Mouse (Mus musculus) limb, embryonic 10.5 days (tissue): ENCODE measurements around the gene Stx16. TPM values are rescaled to one million over a fixed set of nuclear protein-coding genes. Genes with fewer than 3 reads are reported as not detected.

Experiments
- DNase-seq: peaks from one replicate; pipeline ENCODE4 v3.0.0-alpha.2; 2017; ENCODE audit warnings: low spot score
- H3K27ac ChIP-seq: fragments of 300-500 bp; sonication (generic); 2 replicates; pipeline ENCODE4 v1.5.1; 2016; ENCODE audit warnings: mild to moderate bottlenecking
- H3K27me3 ChIP-seq: fragments of 300-500 bp; sonication (generic); 2 replicates; pipeline ENCODE4 v1.6.1; 2016; ENCODE audit warnings: low read depth, mild to moderate bottlenecking; ENCODE audit not compliant: poor library complexity, severe bottlenecking
- H3K36me3 ChIP-seq: fragments of 300-500 bp; sonication (generic); 2 replicates; pipeline ENCODE4 v1.6.1; 2016; ENCODE audit warnings: mild to moderate bottlenecking, moderate library complexity
- H3K4me1 ChIP-seq: fragments of 300-500 bp; sonication (generic); 2 replicates; pipeline ENCODE4 v1.6.1; 2016
- H3K4me3 ChIP-seq: fragments of 300-500 bp; sonication (generic); 2 replicates; pipeline ENCODE4 v1.5.1; 2016; ENCODE audit warnings: mild to moderate bottlenecking, moderate library complexity
- H3K9me3 ChIP-seq: fragments of 300-500 bp; sonication (generic); replicated peaks from 2 replicates; pipeline ENCODE4 v1.6.1; 2016; ENCODE audit warnings: mild to moderate bottlenecking
- WGBS: fragments of 180-500 bp; shearing (Covaris S2); methylation state at CpG from one replicate; pipeline ENCODE4 v1.1.7; 2016; 5-methylcytosine and 5-hydroxymethylcytosine counted together
- polyA plus RNA-seq: library from polyadenylated mRNA; unstranded; fragments of >200 nt; fragmentation: Nextera tagmentation; extraction: Ambion mirVana; gene quantifications from 2 replicates; pipeline ENCODE4 v1.2.1, GENCODE M21; 2016

The Stx16 gene
- polyA plus RNA-seq = 10.0 and 12.4 TPM in 2 replicates

DNA sequence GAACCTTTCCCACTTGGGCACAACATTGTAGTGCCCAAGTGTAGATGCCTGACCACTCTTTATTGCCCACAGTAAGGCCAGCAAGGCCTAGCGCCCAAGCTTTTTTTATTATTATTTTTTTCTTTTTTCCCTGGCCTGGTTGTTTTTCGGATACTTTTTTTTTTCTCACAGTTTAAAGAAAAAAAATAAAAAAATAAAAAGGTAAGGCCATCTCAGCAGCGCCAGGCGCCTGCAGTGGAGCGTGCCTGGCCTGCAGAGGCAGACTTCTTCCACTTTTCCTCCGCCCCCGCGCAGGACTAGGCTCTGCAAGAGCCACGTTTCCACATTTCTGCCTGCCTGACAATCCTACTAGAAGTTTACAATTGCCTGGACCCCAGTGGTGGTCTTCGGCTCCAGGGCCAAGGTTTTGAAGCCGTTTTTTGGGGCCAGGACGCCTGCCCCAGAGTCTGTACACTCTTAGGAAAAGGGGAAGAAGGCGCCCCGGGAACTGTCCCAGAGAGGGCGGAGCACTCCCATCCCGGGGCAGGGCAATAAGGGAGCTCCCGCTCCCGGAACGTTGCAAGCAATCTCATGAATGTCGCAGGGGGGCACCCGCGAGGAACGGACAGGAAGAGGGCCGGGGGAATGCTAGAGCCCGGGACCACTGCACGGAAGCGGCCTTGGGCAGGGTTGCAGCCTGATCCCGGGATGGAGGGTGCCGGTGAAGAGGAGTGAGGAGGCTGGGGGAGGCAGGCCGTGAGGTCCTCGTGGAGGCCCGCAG, at the start of gene Stx16:
TSS of gene Stx16 (plus strand) at position 636 of the 760 bp plus-strand sequence.
- 1% methylated on average over 32 of the region's 32 CpGs for WGBS
- H3K9me3 ChIP-seq = no peaks in the 10 kb centered on the region
- H3K27ac ChIP-seq = peak within 1 kb of the TSS; percentile 94
- peak within 1 kb of the TSS; percentile 85 for H3K4me3 ChIP-seq
- H3K36me3 ChIP-seq = no peaks in the 10 kb centered on the region
- H3K27me3 ChIP-seq = no peaks in the 10 kb centered on the region
- peaks cover 44% of the 10 kb centered on the region for H3K4me1 ChIP-seq
- peak; percentile 95 for DNase-seq

DNA sequence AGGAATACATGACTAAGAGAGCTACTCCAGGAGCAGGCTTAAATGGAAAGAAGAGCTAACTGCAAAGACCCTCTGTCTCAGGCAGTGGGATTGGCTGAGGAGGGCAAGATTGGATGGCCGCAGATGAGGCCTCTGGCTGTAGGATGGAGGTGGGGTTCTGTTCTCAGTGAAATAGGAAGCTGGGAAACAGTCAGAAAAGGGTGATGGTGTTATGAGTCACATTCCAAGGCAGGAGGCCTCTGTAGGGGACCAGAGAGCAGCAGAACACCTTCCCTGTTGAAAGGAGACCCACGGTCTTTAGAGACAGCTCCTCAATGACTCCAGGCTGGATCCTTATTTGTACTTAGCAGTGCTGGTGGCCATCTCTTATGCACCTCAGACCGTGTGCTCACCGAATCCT, 49.7 kb upstream of the Stx16 start:
- Histone ChIP-seq H3K36me3 (no peaks in the 10 kb centered on the region), H3K9me3 (no peaks in the 10 kb centered on the region), H3K4me3 (no peak overlapping the region), H3K27ac (no peak overlapping the region), H3K4me1 (peaks cover 7% of the 10 kb centered on the region; the same call in 1 of the 2 replicates), H3K27me3 (no peaks in the 10 kb centered on the region)
- DNase-seq = peak; percentile 22
- WGBS = 84% methylated on average over 4 of the region's 4 CpGs

DNA sequence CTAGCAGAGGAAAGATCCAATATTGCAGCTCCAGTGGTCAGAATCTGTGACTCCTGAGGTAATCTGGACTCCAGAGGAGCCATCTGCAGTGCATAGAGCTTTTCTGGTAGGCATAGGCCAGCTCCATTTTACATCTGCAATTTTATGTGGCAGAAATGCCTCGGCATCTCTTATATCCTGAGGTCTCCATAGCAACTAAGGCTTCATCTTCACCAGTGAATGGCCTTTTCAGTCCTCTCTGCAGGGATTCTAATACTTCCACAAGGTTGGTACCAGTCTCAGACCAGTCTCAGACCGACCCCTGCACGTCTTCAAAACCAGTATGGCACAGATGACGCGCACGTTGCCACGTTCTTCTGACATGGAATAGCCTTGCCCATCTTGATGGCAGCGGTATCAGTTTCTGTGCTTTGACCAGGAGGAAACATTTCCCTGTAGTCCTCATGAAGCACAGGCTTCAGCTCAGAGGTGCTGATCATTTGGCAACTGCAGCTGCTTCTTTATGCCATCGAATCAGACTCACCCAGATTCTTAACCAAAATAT, 42.8 kb upstream of the Stx16 start:
- WGBS = 91% methylated on average over 9 of the region's 9 CpGs
- DNase-seq = peak; percentile 3
- Histone ChIP-seq H3K27me3 (no peaks in the 10 kb centered on the region), H3K36me3 (no peaks in the 10 kb centered on the region), H3K9me3 (no peaks in the 10 kb centered on the region), H3K4me3 (no peak overlapping the region), H3K27ac (no peak overlapping the region), H3K4me1 (no peaks in the 10 kb centered on the region)

DNA sequence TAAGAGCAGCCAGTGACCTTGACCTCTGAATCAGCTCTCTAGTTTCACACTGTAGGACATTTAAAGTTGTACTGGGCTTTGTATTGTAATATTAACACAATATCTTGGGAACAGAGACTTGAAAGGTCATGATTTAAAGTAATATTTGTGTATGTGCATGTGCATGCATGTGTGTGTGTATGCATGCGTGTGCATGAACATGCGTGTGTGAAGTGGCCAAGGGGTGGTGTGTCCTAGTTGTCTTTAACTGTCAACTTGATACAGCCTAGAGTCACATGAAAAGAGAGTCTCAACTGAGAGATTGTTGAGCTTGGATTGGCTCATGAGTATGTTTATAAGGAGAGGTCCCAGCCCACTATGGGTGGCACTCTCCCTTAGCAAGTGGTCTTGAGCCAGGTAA, 28.5 kb upstream of the Stx16 start:
- WGBS = 96% methylated on average over 2 of the region's 2 CpGs
- Histone ChIP-seq H3K36me3 (no peaks in the 10 kb centered on the region), H3K4me1 (peaks cover 24% of the 10 kb centered on the region), H3K4me3 (no peak overlapping the region), H3K27me3 (peaks cover 23% of the 10 kb centered on the region), H3K27ac (no peak overlapping the region), H3K9me3 (no peaks in the 10 kb centered on the region)
- DNase-seq = no peak

DNA sequence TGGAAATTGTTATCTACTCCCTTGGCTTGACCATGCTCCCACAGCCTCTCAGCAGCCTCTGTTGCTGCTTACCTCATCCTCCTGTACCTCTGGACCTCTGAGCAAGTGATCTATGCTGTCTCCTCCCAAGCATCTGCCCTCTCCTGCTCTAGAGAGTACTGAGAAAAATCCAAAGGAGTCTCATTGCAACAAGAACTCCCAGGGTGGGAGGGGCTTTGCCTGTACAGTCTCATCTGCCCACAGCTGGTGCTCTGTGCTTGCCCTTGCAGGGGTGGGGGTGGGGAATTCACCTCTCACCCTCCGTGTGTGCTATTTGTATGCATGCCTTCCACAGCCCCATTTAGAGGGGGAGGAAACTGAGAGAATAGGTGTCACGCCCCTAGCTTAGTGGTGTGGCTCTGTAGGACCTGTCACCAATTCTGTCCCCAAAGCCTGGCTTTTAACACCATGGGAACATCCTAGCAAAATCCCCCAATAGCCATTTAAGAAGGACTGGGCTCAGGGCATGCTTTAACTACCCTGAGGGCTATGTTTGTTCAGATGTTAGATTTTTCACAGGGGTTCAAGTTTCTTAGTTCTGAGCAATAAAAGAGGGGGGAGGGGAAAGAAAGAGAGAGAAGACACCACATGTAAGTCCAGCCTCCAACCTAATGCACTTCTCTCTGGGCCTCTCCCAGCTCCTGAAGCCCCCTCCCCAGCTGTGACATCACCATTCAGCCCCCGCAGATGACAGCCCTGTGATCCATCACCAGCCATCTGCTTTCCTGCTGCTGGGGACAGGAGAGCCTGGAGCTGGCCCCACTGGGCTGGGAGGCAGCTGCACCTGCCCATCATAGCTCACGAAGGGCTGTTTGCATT, 26.4 kb upstream of the Stx16 start:
- no peaks in the 10 kb centered on the region for H3K36me3 ChIP-seq

DNA sequence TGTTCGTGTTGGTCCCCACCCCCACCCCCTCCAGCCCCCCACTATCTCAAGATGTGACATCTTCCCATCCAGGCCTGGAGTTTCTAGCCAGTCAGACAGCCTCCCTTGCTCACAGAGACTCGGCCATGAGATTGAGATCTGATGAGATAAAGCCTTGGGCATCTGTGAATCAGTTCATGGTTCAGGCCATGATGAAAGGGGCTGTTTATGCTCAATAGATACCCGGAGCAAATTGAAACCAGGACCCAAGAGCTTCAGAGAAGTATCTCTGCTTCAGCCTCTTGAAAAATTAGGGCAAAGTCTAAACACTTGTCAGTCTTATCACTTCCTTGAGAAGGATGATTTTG, 25.8 kb upstream of the Stx16 start:
- Histone ChIP-seq H3K36me3 (no peaks in the 10 kb centered on the region), H3K9me3 (no peaks in the 10 kb centered on the region), H3K27me3 (peaks cover 31% of the 10 kb centered on the region), H3K4me3 (0 out of 2 replicates have a peak overlapping the region, but pooled peaks have one; percentile 17), H3K4me1 (peaks cover 24% of the 10 kb centered on the region), H3K27ac (peak overlapping the region; percentile 30; the same call in 1 of the 2 replicates)
- 2% methylated on average over 3 of the region's 3 CpGs for WGBS
- DNase-seq = no peak

More for the DNA sequence above, 26.4 kb upstream of the Stx16 start:
- WGBS = 3% methylated on average over 4 of the region's 4 CpGs
- Histone ChIP-seq H3K9me3 (no peaks in the 10 kb centered on the region), H3K4me1 (peaks cover 24% of the 10 kb centered on the region), H3K27me3 (peaks cover 31% of the 10 kb centered on the region), H3K27ac (peak overlapping the region; percentile 30; the same call in 1 of the 2 replicates), H3K4me3 (0 out of 2 replicates have a peak overlapping the region, but pooled peaks have one; percentile 17)
- peak; percentile 60 for DNase-seq

DNA sequence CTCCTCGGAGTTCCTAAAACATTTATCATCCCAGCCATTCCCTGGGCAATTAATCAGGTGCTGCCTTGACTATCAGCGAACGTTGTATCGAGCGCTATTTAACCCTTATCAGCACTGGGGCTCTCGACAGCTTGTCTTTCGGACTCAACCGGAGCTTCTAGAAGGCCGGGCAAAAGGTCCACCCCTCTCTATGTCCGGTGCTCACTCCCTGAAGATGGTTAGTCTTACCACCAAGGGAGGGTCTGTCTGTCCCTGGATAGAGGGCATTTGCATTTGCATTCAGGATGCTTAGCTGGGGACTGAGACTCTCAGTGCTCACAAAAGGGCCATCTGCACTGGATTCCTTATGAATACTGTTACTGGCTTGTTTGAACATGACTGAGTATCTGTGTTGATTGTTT, 25.0 kb upstream of the Stx16 start:
- Histone ChIP-seq H3K36me3 (no peaks in the 10 kb centered on the region), H3K27ac (no peak overlapping the region), H3K27me3 (peaks cover 31% of the 10 kb centered on the region), H3K9me3 (no peaks in the 10 kb centered on the region), H3K4me3 (no peak overlapping the region), H3K4me1 (peaks cover 24% of the 10 kb centered on the region)
- peak; percentile 35 for DNase-seq
- 14% methylated on average over 10 of the region's 10 CpGs for WGBS

DNA sequence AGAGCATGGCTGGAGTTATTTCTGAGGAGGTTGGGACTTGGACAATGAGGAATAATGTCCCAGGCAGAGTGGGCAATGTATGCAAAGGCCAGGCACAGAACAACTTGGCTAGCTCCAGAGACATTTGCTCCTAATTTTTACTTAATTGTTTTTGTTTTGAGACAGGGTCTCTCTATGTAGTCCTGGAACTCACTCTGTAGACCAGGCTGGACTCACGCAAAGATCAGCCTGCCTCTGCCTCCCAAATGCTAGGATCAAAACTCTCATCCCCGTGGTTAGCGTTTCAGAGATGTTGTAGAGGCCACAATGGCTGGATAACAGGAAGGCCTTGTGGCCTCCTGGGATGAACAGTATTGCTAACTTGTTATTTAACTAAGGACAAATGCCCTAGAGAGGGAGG, 21.6 kb upstream of the Stx16 start:
- H3K27ac ChIP-seq = no peak overlapping the region
- no peak for DNase-seq
- no peak overlapping the region for H3K4me3 ChIP-seq
- H3K36me3 ChIP-seq = no peaks in the 10 kb centered on the region
- H3K27me3 ChIP-seq = peaks cover 31% of the 10 kb centered on the region
- WGBS = 95% methylated on average over 3 of the region's 3 CpGs
- peaks cover 17% of the 10 kb centered on the region for H3K4me1 ChIP-seq
- no peaks in the 10 kb centered on the region for H3K9me3 ChIP-seq

DNA sequence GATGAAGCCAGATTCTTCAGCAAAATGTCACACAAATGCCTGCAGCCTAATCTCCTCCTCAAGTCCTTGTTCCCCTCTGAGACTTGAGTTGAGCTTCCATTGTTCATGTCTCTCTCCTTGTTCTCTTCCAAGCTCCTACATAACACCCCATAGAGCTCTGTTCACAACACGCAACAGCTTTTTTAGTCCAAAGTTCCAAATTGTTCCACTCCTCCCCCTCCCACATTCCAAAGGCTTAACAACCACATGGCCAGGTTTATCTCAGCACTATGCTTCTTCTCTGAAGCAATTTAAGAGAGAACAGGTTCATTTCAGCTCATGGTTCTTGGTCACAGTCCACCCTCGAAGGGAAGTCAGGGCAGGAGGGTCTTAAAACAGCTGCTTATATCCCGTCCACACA, 18.4 kb upstream of the Stx16 start:
- 90% methylated on average over 3 of the region's 3 CpGs for WGBS
- H3K27ac ChIP-seq = no peak overlapping the region
- peak; percentile 3 for DNase-seq
- H3K9me3 ChIP-seq = no peaks in the 10 kb centered on the region
- no peak overlapping the region for H3K4me3 ChIP-seq
- H3K36me3 ChIP-seq = no peaks in the 10 kb centered on the region
- H3K4me1 ChIP-seq = no peaks in the 10 kb centered on the region
- peaks cover 7% of the 10 kb centered on the region; the same call in 1 of the 2 replicates for H3K27me3 ChIP-seq

DNA sequence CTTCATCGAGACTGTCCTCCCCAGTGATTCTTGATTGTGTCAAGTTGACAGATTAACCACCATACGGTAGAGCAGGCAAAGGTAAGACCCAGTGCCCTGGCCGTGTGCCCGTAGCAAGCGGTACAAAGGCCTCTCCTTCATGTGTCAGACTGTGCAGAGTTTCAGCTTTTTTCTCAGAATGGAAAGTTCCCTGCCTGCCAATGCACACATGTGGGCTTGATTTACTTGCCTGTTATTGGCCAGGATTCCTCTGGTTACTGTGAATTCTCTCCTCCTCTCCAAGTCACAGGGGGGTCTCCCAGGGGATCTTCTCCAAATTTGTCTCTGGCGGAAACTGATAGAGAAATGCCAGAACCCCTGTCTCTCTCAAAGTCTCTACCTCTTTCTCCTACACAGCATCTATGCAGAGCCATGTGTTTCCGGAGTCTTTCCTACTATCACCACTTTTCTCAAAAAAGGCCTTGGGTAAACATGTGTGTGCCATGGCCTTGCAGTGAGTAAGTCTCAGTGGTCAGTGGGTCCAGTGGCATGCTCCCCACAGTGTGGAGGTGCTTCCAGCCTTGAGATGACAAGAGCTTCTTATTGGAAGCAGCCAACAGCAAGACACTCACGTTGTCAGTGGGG, 17.7 kb upstream of the Stx16 start:
- Histone ChIP-seq H3K27ac (no peak overlapping the region), H3K27me3 (0 out of 2 replicates have a peak, but pooled peaks cover under 1% of the 10 kb centered on the region), H3K9me3 (no peaks in the 10 kb centered on the region), H3K36me3 (no peaks in the 10 kb centered on the region), H3K4me1 (peaks cover 4% of the 10 kb centered on the region), H3K4me3 (no peak overlapping the region)
- 79% methylated on average over 8 of the region's 8 CpGs for WGBS
- peak; percentile 27 for DNase-seq

DNA sequence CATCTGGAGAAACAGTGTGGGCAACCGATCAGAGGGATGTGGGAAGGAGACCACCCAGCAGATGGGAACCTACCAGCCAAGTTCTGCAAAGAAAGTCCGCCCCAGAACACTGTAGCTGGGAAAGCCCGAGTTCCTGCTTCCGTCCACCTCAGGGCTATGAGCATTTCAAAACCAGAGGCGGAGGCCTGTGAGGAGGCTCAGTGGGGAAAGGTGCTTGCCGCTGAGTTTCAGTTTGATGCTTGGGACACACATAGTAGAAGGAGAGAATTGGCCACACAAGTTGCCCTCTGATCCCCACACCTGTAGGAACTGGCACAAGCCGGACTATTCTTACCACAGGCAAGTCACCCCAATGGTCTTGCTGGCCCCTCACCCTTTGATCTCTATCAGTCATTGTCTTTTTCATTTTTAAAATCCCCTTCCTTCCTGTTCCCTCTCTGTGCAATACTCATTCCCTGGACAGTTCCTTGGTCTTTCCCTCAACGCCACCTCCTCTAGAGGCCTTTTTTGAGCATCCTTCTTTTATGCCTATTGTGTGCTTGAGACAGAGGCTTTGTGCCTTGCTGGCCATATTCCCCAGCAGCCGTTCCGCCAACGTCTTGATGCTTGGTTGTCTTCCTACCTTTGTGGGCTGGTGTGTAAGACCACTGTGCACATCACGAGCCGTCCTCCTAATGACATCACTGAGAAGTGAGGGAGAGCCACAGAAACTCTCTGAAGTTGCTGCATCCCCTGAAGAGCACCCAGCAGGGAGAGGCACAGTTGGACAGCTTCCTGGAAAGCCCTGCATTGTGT, 16.3 kb upstream of the Stx16 start:
- H3K4me1 ChIP-seq = peaks cover 12% of the 10 kb centered on the region
- 94% methylated on average over 13 of the region's 13 CpGs for WGBS
- DNase-seq = peak; percentile 27
- no peak overlapping the region for H3K4me3 ChIP-seq
- no peak overlapping the region for H3K27ac ChIP-seq
- H3K36me3 ChIP-seq = no peaks in the 10 kb centered on the region
- H3K9me3 ChIP-seq = no peaks in the 10 kb centered on the region
- H3K27me3 ChIP-seq = no peaks in the 10 kb centered on the region

DNA sequence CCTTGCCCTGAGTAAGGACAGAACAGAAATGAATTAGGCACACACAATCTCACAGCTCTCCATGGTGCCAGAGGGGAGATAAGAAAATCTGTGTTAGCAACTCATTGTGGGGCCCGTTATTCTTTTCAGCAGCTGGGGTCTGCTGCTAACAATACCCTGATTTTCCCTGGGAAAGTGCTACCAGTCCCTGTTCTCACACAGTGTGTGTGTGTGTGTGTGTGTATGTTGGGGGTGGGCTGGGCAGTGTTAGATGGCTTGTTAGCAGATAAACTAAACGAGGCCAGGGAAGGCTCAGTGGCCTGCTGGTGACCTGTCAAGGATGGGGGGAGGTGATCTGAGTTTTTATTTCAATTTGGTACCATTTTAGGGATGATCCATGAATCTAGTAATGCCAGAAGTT, 14.9 kb upstream of the Stx16 start:
- Histone ChIP-seq H3K36me3 (no peaks in the 10 kb centered on the region), H3K9me3 (no peaks in the 10 kb centered on the region), H3K27me3 (no peaks in the 10 kb centered on the region), H3K4me1 (peaks cover 12% of the 10 kb centered on the region), H3K4me3 (no peak overlapping the region), H3K27ac (no peak overlapping the region)
- WGBS = 51% methylated on average over 2 of the region's 2 CpGs
- DNase-seq = peak; percentile 21
